Mouse (Mus musculus): ENCODE results near the gene Pkd1l1. TPM values are rescaled to one million over a fixed set of nuclear protein-coding genes. Genes with fewer than 3 reads are reported as not detected.

The Pkd1l1 gene
- 0.08 and 0.20 TPM in 2 replicates for polyA plus RNA-seq (2014; fragmentation: Nextera tagmentation; extraction: Ambion mirVana)

- no peak for ATAC-seq (ENCODE audit: insufficient read depth)
- Histone ChIP-seq H3K27ac (ENCODE audit: low read depth) (no peak within 1 kb of the TSS), H3K4me1 (ENCODE audit: insufficient read depth) (0 out of 2 replicates have a peak, but pooled peaks cover 6% of the 10 kb centered on the region), H3K27me3 (ENCODE audit: insufficient read depth, low read length) (no peaks in the 10 kb centered on the region), H3K9ac (no peak within 1 kb of the TSS), H3K4me3 (ENCODE audit: low read depth, low read length) (no peak within 1 kb of the TSS), H3K4me2 (no peak within 1 kb of the TSS), H3K9me3 (ENCODE audit: low read depth, low read length) (no peaks in the 10 kb centered on the region), H3K36me3 (ENCODE audit: insufficient read depth) (no peaks in the 10 kb centered on the region)
- no peak for DNase-seq
- TF ChIP-seq CTCF (IDR thresholded peaks at IDR 0.05; ENCODE audit: low read depth): no peak
- WGBS: 76% methylated on average over 3 of the region's 3 CpGs
These were observed at the start of gene Pkd1l1 for GRCm38 (mm10) chr11:8973166-8973565. TSS of gene Pkd1l1 (minus strand) at chr11:8973266.

- no peak overlapping the region for H3K9ac ChIP-seq
- no peaks in the 10 kb centered on the region for H3K4me1 ChIP-seq (ENCODE audit: insufficient read depth)
- H3K9me3 ChIP-seq (ENCODE audit: low read depth, low read length): no peaks in the 10 kb centered on the region
- H3K27me3 ChIP-seq (ENCODE audit: insufficient read depth, low read length): no peaks in the 10 kb centered on the region
- no peaks in the 10 kb centered on the region for H3K36me3 ChIP-seq (ENCODE audit: insufficient read depth)
- DNase-seq (peak; percentile 18), ATAC-seq (ENCODE audit: insufficient read depth) (peak; percentile 44; the same call in 1 of the 2 replicates)
- WGBS: 67% methylated on average over 5 of the region's 5 CpGs
- no peak overlapping the region for H3K4me2 ChIP-seq
- H3K27ac ChIP-seq (ENCODE audit: low read depth): no peak overlapping the region
- H3K4me3 ChIP-seq (ENCODE audit: low read depth, low read length): no peak overlapping the region
- no peak for TF ChIP-seq CTCF (IDR thresholded peaks at IDR 0.05; ENCODE audit: low read depth)
These were observed 47.1 kb upstream of the Pkd1l1 start for GRCm38 (mm10) chr11:9020207-9020606.

GRCm38 (mm10) chr11:9018491-9019267 is 45.6 kb upstream of the Pkd1l1 start:
- no peak overlapping the region for H3K27ac ChIP-seq (ENCODE audit: low read depth)
- ATAC-seq (ENCODE audit: insufficient read depth) (no peak), DNase-seq (no peak)
- 64% methylated on average over 6 of the region's 6 CpGs for WGBS
- no peak for TF ChIP-seq CTCF (IDR thresholded peaks at IDR 0.05; ENCODE audit: low read depth)
- no peaks in the 10 kb centered on the region for H3K4me1 ChIP-seq (ENCODE audit: insufficient read depth)
- H3K9me3 ChIP-seq (ENCODE audit: low read depth, low read length): no peaks in the 10 kb centered on the region
- no peak overlapping the region for H3K9ac ChIP-seq
- no peak overlapping the region for H3K4me3 ChIP-seq (ENCODE audit: low read depth, low read length)
- H3K36me3 ChIP-seq (ENCODE audit: insufficient read depth): no peaks in the 10 kb centered on the region
- no peak overlapping the region for H3K4me2 ChIP-seq
- H3K27me3 ChIP-seq (ENCODE audit: insufficient read depth, low read length): no peaks in the 10 kb centered on the region

GRCm38 (mm10) chr11:9014740-9015139 is 41.7 kb upstream of the Pkd1l1 start:
- H3K4me3 ChIP-seq (ENCODE audit: low read depth, low read length): no peak overlapping the region
- H3K9me3 ChIP-seq (ENCODE audit: low read depth, low read length): no peaks in the 10 kb centered on the region
- 58% methylated on average over 3 of the region's 3 CpGs for WGBS
- DNase-seq (no peak), ATAC-seq (ENCODE audit: insufficient read depth) (no peak)
- TF ChIP-seq CTCF (IDR thresholded peaks at IDR 0.05; ENCODE audit: low read depth): no peak
- no peak overlapping the region for H3K4me2 ChIP-seq
- no peak overlapping the region for H3K27ac ChIP-seq (ENCODE audit: low read depth)
- no peaks in the 10 kb centered on the region for H3K36me3 ChIP-seq (ENCODE audit: insufficient read depth)
- H3K27me3 ChIP-seq (ENCODE audit: insufficient read depth, low read length): no peaks in the 10 kb centered on the region
- H3K9ac ChIP-seq: no peak overlapping the region
- no peaks in the 10 kb centered on the region for H3K4me1 ChIP-seq (ENCODE audit: insufficient read depth)

- 1% methylated on average over 3 of the region's 3 CpGs for whole genome bisulfite sequencing
- peak overlapping the region; percentile 97 for H3K27ac ChIP-seq (ENCODE audit: low read depth)
- H3K4me1 ChIP-seq (ENCODE audit: insufficient read depth): 0 out of 2 replicates have a peak, but pooled peaks cover 3% of the 10 kb centered on the region
- H3K9me3 ChIP-seq (ENCODE audit: low read depth, low read length): no peaks in the 10 kb centered on the region
- no peak for TF ChIP-seq CTCF (IDR thresholded peaks at IDR 0.05; ENCODE audit: low read depth)
- no peaks in the 10 kb centered on the region for H3K27me3 ChIP-seq (ENCODE audit: insufficient read depth, low read length)
- peak overlapping the region; percentile 91 for H3K9ac ChIP-seq
- DNase-seq (peak; percentile 68), ATAC-seq (ENCODE audit: insufficient read depth) (peak; percentile 36)
- H3K36me3 ChIP-seq (ENCODE audit: insufficient read depth): peaks cover 24% of the 10 kb centered on the region
- H3K4me2 ChIP-seq: peak overlapping the region; percentile 85
- H3K4me3 ChIP-seq (ENCODE audit: low read depth, low read length): peak overlapping the region; percentile 73
These were observed 38.3 kb upstream of the Pkd1l1 start for GRCm38 (mm10) chr11:9011348-9011747.

GRCm38 (mm10) chr11:9010853-9011339 is 37.8 kb upstream of the Pkd1l1 start, which contains the start of gene Hus1:
TSS of gene Hus1 (minus strand) at chr11:9011191.
- Histone ChIP-seq H3K9me3 (ENCODE audit: low read depth, low read length) (no peaks in the 10 kb centered on the region), H3K9ac (peak within 1 kb of the TSS; percentile 91), H3K27ac (ENCODE audit: low read depth) (peak within 1 kb of the TSS; percentile 97), H3K4me2 (peak within 1 kb of the TSS; percentile 85), H3K36me3 (ENCODE audit: insufficient read depth) (peaks cover 27% of the 10 kb centered on the region), H3K4me3 (ENCODE audit: low read depth, low read length) (peak within 1 kb of the TSS; percentile 73), H3K27me3 (ENCODE audit: insufficient read depth, low read length) (no peaks in the 10 kb centered on the region), H3K4me1 (ENCODE audit: insufficient read depth) (0 out of 2 replicates have a peak, but pooled peaks cover 3% of the 10 kb centered on the region)
- DNase-seq (peak; percentile 94), ATAC-seq (ENCODE audit: insufficient read depth) (peak; percentile 98)
- WGBS: under 1% methylated on average over 43 of the region's 43 CpGs
- TF ChIP-seq CTCF (IDR thresholded peaks at IDR 0.05; ENCODE audit: low read depth): no peak

GRCm38 (mm10) chr11:9010416-9010815 is 37.4 kb upstream of the Pkd1l1 start:
- Histone ChIP-seq H3K36me3 (ENCODE audit: insufficient read depth) (peaks cover 31% of the 10 kb centered on the region), H3K27ac (ENCODE audit: low read depth) (peak overlapping the region; percentile 97), H3K4me1 (ENCODE audit: insufficient read depth) (0 out of 2 replicates have a peak, but pooled peaks cover 3% of the 10 kb centered on the region), H3K27me3 (ENCODE audit: insufficient read depth, low read length) (no peaks in the 10 kb centered on the region), H3K4me3 (ENCODE audit: low read depth, low read length) (peak overlapping the region; percentile 73), H3K9me3 (ENCODE audit: low read depth, low read length) (no peaks in the 10 kb centered on the region), H3K4me2 (peak overlapping the region; percentile 85), H3K9ac (peak overlapping the region; percentile 91)
- no peak for DNase-seq
- ATAC-seq (ENCODE audit: insufficient read depth): peak; percentile 78
- 0% methylated on average over 7 of the region's 7 CpGs for WGBS
- TF ChIP-seq CTCF (IDR thresholded peaks at IDR 0.05; ENCODE audit: low read depth): peak; percentile 1; the same call in 1 of the 2 replicates
